Mouse (Mus musculus): ENCODE data around the gene Dusp28. TPM values are rescaled to one million over a fixed set of nuclear protein-coding genes. Genes with fewer than 3 reads are reported as not detected.

Gene Dusp28
- polyA plus RNA-seq, 1 experiment from 2014 or later = 15.8 TPM

DNA sequence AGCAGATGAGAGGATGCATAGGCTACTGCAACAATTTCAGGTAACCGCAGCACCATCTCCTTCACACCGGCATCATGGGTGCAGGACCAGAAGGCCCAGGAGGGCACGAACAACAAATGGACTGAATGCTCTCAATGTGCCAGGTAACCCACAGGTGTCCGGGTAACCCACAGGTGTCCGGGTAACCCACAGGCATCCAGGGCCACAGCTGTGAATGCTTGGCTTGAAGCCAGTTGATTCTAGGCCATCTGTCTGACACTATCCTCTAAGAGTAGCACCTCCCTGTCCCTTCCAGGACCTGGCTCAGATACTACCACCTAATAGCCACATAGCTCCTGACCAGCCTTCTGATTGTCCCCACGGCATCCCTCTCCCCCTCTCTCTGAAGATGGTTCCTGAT, 24.8 kb upstream of the Dusp28 start:
- Histone ChIP-seq H3K36me3 (no peaks in the 10 kb centered on the region), H3K4me2 (no peak overlapping the region), H3K4me1 (replicated peaks) (no peaks in the 10 kb centered on the region), H3K4me3 (no peak overlapping the region), H3K9ac (no peak overlapping the region), H3K27me3 (0 out of 2 replicates have a peak, but pooled peaks cover 3% of the 10 kb centered on the region), H3K9me3 (no peaks in the 10 kb centered on the region), H3K27ac (no peak overlapping the region)
- no peak for ATAC-seq (ENCODE audit: low FRiP score)
- WGBS = 93% methylated on average over 6 of the region's 6 CpGs

DNA sequence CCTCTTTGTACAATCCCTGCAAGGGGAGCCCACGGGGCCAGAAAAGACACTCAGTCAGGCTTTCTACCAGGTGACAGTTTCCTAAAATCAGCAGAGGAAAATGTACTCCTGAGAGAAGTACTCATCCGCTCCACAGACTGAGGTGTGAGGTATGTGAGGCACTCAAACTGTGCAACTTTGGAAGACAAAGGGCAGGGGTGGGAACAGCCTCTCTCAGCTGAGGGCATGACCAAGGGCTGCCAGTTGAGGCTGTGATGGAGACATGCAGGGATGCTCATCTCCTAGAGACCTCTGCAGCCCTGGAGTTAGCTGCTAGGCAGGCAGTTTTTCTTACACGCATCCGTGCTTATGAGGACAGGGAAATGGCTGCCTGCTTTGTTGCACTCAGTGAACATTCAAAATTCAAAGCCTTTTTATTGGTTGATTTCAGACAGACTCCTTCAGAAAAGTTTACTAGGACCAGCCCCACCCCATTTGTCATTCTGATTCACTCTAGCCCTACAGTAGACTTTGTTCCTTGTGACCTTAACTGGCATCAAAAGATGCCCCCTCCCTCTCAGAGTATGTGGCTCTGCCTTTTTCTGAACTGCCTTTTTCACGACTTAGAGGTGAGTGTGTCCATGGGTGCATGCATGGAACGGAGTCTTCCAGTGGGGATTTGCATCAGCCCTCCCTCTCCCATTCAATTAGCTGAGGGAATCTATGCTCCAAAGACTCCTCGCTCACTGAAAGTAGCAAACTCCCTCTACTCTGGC, 17.7 kb upstream of the Dusp28 start:
- WGBS = 75% methylated on average over 7 of the region's 7 CpGs
- H3K9ac ChIP-seq = no peak overlapping the region
- no peak overlapping the region for H3K27ac ChIP-seq
- H3K4me3 ChIP-seq = no peak overlapping the region
- H3K4me1 ChIP-seq (replicated peaks) = no peaks in the 10 kb centered on the region
- no peaks in the 10 kb centered on the region for H3K36me3 ChIP-seq
- ATAC-seq (ENCODE audit: low FRiP score) = no peak
- H3K27me3 ChIP-seq = no peaks in the 10 kb centered on the region
- H3K4me2 ChIP-seq = no peak overlapping the region
- no peaks in the 10 kb centered on the region for H3K9me3 ChIP-seq

DNA sequence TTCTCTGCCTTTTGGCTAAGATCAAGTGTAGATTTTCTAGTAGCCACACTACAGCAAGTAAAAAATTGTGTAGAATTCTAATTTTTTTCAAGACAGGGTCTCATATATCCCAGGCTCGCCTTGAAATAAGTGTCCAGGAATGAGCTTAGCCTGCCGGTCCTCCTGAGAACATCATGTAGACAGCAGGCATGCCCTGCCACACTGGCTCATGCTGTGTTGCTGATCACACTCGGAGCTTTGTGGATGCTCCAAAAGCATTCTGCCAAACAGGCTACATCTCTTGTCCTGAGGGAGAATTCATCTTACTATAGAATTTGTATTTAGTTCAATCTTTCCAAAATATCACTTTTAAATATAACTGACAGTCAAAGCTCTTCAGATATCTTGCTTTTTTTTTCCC, 14.0 kb upstream of the Dusp28 start:
- Histone ChIP-seq H3K27ac (no peak overlapping the region), H3K4me2 (no peak overlapping the region), H3K36me3 (no peaks in the 10 kb centered on the region), H3K9ac (no peak overlapping the region), H3K9me3 (no peaks in the 10 kb centered on the region), H3K27me3 (peaks cover 4% of the 10 kb centered on the region; the same call in 1 of the 2 replicates), H3K4me3 (no peak overlapping the region), H3K4me1 (replicated peaks) (no peaks in the 10 kb centered on the region)
- ATAC-seq (ENCODE audit: low FRiP score) = no peak
- WGBS = 77% methylated on average over 3 of the region's 3 CpGs

DNA sequence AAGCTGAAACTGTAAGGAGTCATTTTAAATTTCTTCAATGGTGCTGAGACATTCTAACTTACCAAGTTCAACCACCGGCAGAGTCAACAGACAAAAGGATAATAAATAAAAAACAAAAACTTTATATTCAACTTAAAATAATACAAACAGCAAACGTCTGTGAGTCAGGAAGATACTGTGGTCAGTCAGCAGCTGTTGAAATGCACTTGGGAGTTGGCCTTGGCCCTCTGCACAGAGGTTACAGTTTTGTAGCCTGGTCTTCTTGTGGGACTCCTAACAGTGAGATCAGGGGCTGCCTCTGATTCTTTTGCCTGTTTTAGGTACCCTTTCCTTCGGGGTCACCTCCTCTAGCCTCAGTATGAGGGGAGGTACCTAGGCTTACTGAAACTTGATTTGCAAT, 12.9 kb upstream of the Dusp28 start:
- WGBS = 66% methylated on average over 3 of the region's 3 CpGs
- H3K36me3 ChIP-seq = no peaks in the 10 kb centered on the region
- H3K27ac ChIP-seq = no peak overlapping the region
- no peak for ATAC-seq (ENCODE audit: low FRiP score)
- no peak overlapping the region for H3K9ac ChIP-seq
- H3K9me3 ChIP-seq = no peaks in the 10 kb centered on the region
- no peaks in the 10 kb centered on the region for H3K4me1 ChIP-seq (replicated peaks)
- peaks cover 6% of the 10 kb centered on the region; the same call in 1 of the 2 replicates for H3K27me3 ChIP-seq
- no peak overlapping the region for H3K4me3 ChIP-seq
- no peak overlapping the region for H3K4me2 ChIP-seq

DNA sequence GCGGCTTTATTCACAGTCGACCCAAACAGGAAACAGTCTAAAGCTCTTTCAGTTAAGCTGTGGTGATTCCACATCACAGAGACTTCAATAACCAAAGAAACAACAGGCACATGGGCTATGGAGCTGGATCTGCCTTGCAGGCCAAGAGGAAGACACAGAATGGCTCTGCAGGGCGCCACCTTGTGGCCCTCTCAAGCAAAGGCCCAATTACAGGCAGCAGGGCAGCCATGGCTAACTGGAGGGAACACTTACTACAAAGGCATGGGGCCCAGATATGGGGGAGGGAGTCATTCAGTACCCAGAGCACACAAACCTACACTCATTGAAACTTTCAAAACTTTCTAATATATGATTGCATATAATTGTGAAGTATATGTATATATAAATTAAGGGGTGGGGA, 11.7 kb upstream of the Dusp28 start:
- Histone ChIP-seq H3K9ac (no peak overlapping the region), H3K4me1 (replicated peaks) (no peaks in the 10 kb centered on the region), H3K9me3 (no peaks in the 10 kb centered on the region), H3K27me3 (peaks cover 16% of the 10 kb centered on the region), H3K4me2 (no peak overlapping the region), H3K27ac (no peak overlapping the region), H3K36me3 (no peaks in the 10 kb centered on the region), H3K4me3 (no peak overlapping the region)
- WGBS = 11% methylated on average over 3 of the region's 3 CpGs
- ATAC-seq (ENCODE audit: low FRiP score) = peak; percentile 75

DNA sequence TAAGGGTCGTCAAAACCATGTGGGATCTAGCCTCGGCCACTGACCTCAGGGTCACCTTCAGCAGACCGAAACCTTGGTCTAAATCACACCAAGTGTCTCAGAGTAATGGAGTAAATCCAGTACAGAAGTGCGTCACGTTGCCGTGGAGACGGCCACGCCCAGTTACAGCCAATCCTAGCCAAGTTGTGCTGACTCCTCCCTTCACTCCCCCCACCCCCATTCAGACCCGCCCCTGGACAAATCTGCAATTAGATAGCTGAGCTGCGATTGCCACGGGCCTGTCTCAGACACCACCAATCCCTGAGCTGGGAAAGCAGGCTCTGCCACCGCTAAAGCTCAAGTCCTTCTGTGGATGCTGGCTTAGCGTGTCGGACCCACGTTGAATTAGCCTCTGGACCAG, 4.0 kb upstream of the Dusp28 start, which contains the start of gene Ankmy1:
TSS of gene Ankmy1 (minus strand) at position 121 of the 400 bp plus-strand sequence.
- no peaks in the 10 kb centered on the region for H3K36me3 ChIP-seq
- H3K9me3 ChIP-seq = no peaks in the 10 kb centered on the region
- peaks cover 35% of the 10 kb centered on the region for H3K27me3 ChIP-seq
- H3K9ac ChIP-seq = 0 out of 2 replicates have a peak within 1 kb of the TSS, but pooled peaks have one; percentile 6
- WGBS = 1% methylated on average over 15 of the region's 15 CpGs
- ATAC-seq (ENCODE audit: low FRiP score) = peak; percentile 18
- peaks cover 17% of the 10 kb centered on the region for H3K4me1 ChIP-seq (replicated peaks)
- peak within 1 kb of the TSS; percentile 21 for H3K4me3 ChIP-seq
- H3K27ac ChIP-seq = no peak within 1 kb of the TSS
- peak within 1 kb of the TSS; percentile 47 for H3K4me2 ChIP-seq

DNA sequence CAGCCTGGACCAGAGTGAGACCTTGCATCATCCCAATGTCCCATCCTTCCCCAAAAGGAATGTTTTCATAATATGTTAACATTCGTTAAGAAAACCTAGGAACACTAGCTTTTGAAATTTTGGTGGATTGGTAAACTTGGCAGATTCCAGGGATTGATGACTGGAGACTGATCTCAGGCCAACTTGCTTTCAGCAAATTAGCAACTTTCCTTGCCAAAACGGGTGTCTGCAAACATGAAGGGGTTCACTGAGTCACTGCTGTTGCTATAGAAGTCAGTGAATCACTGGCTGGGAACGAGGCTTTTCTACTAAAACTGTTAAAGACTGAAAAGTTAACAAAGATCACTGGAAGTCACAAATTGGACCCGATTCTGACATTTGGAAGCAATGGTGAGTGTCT, 3.2 kb upstream of the Dusp28 start:
- ATAC-seq (ENCODE audit: low FRiP score) = no peak
- H3K4me1 ChIP-seq (replicated peaks) = peaks cover 23% of the 10 kb centered on the region

DNA sequence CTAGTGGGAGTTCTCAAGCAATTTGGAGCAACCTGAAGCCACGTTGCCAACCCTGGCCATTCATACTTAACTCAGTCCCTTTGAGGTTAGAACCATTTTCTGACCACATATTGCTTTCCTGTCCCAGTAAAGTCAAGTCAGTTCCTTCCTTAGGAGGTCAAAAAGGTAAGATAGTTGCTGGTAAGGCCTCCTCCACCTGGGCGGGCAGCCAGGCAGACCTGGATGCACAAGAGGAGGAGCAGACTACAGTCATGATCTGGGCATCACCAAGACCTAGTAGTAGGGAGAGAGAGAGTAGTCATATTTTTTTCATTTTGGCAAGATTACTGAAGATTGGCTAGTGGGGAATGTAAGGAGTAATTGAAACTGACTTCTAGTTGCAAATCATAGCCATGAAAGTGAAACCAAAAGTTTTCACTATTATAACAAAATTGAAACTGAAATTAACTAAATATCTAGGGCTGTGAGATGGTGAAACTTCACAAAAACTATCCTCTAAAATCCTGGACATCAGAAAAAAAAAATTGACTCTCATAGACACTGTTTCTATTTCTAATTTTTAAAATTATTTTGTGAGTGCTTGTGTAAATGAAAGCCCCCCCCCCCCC, 974 bp upstream of the Dusp28 start:
- H3K4me3 ChIP-seq = no peak overlapping the region
- H3K36me3 ChIP-seq = no peaks in the 10 kb centered on the region
- 88% methylated on average over 2 of the region's 2 CpGs for WGBS
- no peak overlapping the region for H3K9ac ChIP-seq
- no peak overlapping the region for H3K27ac ChIP-seq
- no peak overlapping the region for H3K4me2 ChIP-seq
- H3K27me3 ChIP-seq = peaks cover 21% of the 10 kb centered on the region
- H3K4me1 ChIP-seq (replicated peaks) = peaks cover 34% of the 10 kb centered on the region
- no peaks in the 10 kb centered on the region for H3K9me3 ChIP-seq
- ATAC-seq (ENCODE audit: low FRiP score) = no peak

More for the DNA sequence above, 3.2 kb upstream of the Dusp28 start:
- Histone ChIP-seq H3K4me2 (no peak overlapping the region), H3K4me3 (no peak overlapping the region), H3K9me3 (no peaks in the 10 kb centered on the region), H3K27me3 (peaks cover 34% of the 10 kb centered on the region), H3K36me3 (no peaks in the 10 kb centered on the region), H3K27ac (no peak overlapping the region), H3K9ac (no peak overlapping the region)
- WGBS = 79% methylated on average over 4 of the region's 4 CpGs

DNA sequence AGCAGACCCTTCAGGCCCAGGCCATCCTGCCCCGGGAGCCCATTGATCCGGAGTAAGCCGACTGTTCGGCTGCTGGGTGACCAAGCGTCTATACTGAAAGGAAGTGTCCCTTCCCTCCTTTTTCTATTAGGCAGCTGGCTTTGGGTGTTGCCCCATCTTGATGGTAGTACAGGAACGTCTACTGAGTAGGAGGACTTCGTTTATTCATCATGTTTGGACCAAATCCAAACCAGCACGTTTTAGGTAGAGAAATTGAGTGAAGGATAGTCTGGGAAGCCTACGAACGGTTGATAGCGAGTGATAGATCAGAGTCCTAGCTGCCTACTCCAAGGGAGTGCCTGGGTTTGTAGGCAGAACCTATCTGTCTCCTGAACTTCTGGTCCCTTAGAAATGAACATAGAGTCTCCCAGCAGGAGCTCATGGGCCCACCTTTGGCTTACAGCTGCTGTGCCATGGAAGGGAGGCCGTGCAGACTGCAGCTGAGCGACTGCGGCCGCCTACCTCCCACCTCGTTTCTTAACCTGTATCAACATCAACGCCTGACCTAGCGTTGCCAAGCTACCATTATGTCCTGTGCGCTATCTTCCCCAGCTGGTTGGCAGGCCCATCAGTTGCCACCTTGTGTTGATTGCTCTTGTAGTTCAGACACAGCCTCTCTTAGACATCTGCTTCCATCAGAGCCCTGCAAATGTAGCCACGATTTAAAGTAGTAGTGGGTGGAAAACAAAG, 1.0 kb downstream of the Dusp28 start:
- peaks cover 7% of the 10 kb centered on the region; the same call in 1 of the 2 replicates for H3K27me3 ChIP-seq
- WGBS = 50% methylated on average over 20 of the region's 20 CpGs

DNA sequence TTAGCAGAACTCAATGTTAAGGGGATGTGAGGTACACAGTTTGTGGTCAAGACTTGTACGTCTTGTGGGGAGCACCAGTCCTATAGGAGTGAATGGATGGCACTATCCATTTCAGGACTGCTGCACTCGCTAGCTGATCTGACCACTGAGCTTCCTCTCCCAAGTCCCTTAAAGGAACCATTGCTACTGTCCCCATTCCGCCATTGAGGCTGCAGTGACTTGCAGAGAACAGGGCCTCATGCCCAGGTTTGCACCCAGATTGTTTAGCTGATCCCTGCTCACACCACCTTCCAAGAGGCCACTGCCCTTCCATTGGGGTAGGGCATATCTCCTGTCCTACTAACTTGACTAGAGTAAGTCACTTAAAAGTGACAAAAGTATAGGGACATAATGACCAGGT, 1.9 kb downstream of the Dusp28 start:
- Histone ChIP-seq H3K36me3 (no peaks in the 10 kb centered on the region), H3K4me3 (no peak overlapping the region), H3K9me3 (no peaks in the 10 kb centered on the region), H3K4me2 (no peak overlapping the region), H3K4me1 (replicated peaks) (peaks cover 48% of the 10 kb centered on the region), H3K27me3 (peaks cover 7% of the 10 kb centered on the region; the same call in 1 of the 2 replicates), H3K27ac (no peak overlapping the region), H3K9ac (no peak overlapping the region)
- ATAC-seq (ENCODE audit: low FRiP score) = no peak
- 91% methylated on average over 3 of the region's 3 CpGs for WGBS

More for the DNA sequence above, 1.0 kb downstream of the Dusp28 start:
- Histone ChIP-seq H3K4me3 (peak overlapping the region; percentile 72), H3K4me2 (peak overlapping the region; percentile 70), H3K9me3 (no peaks in the 10 kb centered on the region), H3K9ac (peak overlapping the region; percentile 82), H3K4me1 (replicated peaks) (peaks cover 45% of the 10 kb centered on the region), H3K27ac (peak overlapping the region; percentile 94), H3K36me3 (no peaks in the 10 kb centered on the region)
- no peak for ATAC-seq (ENCODE audit: low FRiP score)

DNA sequence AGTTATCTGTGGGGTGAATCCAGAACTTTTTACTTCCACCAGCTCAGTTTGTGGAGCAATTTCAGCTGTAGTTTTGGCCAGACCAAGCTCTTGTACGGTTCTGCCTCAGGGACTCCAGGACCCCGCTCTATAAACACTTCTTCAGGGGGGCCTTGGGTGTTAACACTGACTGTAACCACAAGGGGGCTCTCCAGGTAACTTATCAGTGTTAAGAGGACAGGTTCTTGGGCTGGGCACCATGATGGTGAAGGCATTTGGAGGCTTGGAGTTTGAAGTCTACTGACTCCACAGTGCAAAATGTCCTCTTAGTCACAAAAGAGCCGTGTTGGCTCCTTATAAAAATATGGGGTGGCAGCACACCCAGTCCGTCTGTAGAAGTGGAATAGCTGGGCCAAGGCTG, 2.3 kb downstream of the Dusp28 start:
- no peak for ATAC-seq (ENCODE audit: low FRiP score)
- Histone ChIP-seq H3K36me3 (peaks cover 4% of the 10 kb centered on the region), H3K4me2 (peak overlapping the region; percentile 86; the same call in 1 of the 2 replicates), H3K9ac (no peak overlapping the region), H3K4me1 (replicated peaks) (peaks cover 52% of the 10 kb centered on the region), H3K27me3 (peaks cover 7% of the 10 kb centered on the region; the same call in 1 of the 2 replicates), H3K9me3 (no peaks in the 10 kb centered on the region), H3K4me3 (no peak overlapping the region), H3K27ac (no peak overlapping the region)
- WGBS = 73% methylated on average over 4 of the region's 4 CpGs

DNA sequence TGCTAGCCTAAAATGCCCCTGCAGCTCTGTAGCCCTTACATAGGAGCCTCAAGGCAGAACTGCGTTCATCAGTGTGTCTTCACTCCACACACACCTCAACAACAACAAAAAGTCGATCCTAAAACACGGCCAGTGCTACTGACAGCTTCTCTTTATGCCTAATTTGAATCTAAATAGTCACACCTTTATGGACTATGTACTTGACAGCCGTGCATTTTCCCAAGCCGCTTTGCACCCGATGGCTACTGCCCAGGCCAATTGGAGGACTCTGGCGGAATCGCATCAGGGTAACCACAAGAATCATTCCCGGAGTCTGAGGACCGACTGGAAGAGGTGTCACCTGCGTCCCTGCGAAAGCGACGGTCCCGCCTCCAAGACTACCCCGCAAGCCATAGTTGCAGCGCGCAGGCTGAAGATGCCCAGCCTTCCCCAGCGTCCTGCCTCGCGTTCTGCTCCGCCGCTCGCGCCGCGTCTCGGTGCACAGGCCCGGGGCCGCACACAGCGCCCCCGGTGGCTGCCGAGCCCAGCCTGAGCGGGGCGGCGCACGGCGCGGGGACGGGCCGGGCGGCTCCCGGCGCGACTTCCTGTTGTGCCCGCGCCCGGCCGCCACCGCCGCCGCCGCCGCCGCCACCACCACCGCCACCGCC, 3.6 kb downstream of the Dusp28 start, which contains the start of gene Rnpepl1:
TSS of gene Rnpepl1 (plus strand) at position 545 of the 647 bp plus-strand sequence.
- H3K27ac ChIP-seq = peak within 1 kb of the TSS; percentile 96
- H3K4me2 ChIP-seq = peak within 1 kb of the TSS; percentile 86
- peak within 1 kb of the TSS; percentile 85 for H3K4me3 ChIP-seq
- H3K27me3 ChIP-seq = peaks cover 3% of the 10 kb centered on the region; the same call in 1 of the 2 replicates
- H3K4me1 ChIP-seq (replicated peaks) = peaks cover 60% of the 10 kb centered on the region
- H3K9ac ChIP-seq = peak within 1 kb of the TSS; percentile 96
- 1% methylated on average over 34 of the region's 57 CpGs for WGBS
- ATAC-seq (ENCODE audit: low FRiP score) = peak; percentile 69
- peaks cover 17% of the 10 kb centered on the region for H3K36me3 ChIP-seq
- H3K9me3 ChIP-seq = no peaks in the 10 kb centered on the region
